Mouse (Mus musculus) heart, embryonic 12.5 days (tissue): ENCODE measurements around the gene Rnf220. TPM values are rescaled to one million over a fixed set of nuclear protein-coding genes. Genes with fewer than 3 reads are reported as not detected.

Experiments
- ATAC-seq: fragments of 200-750 bp; cut with Nextera tagmentation; 2 replicates; pipeline ENCODE4 v1.8.0; 2017; ENCODE audit warnings: moderate TSS enrichment, moderate library complexity; ENCODE audit not compliant: insufficient number of reproducible peaks, low FRiP score
- H3K27ac ChIP-seq: fragments of 300-500 bp; sonication (generic); 2 replicates; pipeline ENCODE4 v1.5.1; 2016; ENCODE audit warnings: mild to moderate bottlenecking, moderate library complexity; ENCODE audit not compliant: poor library complexity, severe bottlenecking
- H3K27me3 ChIP-seq: fragments of 300-500 bp; sonication (generic); replicated peaks from 2 replicates; pipeline ENCODE4 v1.6.1; 2016; ENCODE audit warnings: mild to moderate bottlenecking, moderate library complexity
- H3K36me3 ChIP-seq: fragments of 300-500 bp; sonication (generic); 2 replicates; pipeline ENCODE4 v1.6.1; 2016; ENCODE audit warnings: mild to moderate bottlenecking, moderate library complexity
- H3K4me1 ChIP-seq: fragments of 300-500 bp; sonication (generic); replicated peaks from 2 replicates; pipeline ENCODE4 v1.6.1; 2016; ENCODE audit warnings: mild to moderate bottlenecking
- H3K4me2 ChIP-seq: fragments of 300-500 bp; sonication (generic); 2 replicates; pipeline ENCODE4 v1.6.1; 2016; ENCODE audit warnings: mild to moderate bottlenecking, moderate library complexity
- H3K4me3 ChIP-seq: fragments of 300-500 bp; sonication (generic); 2 replicates; pipeline ENCODE4 v1.5.1; 2016; ENCODE audit warnings: mild to moderate bottlenecking
- H3K9ac ChIP-seq: fragments of 300-500 bp; sonication (generic); 2 replicates; pipeline ENCODE4 v1.6.1; 2016; ENCODE audit warnings: mild to moderate bottlenecking, moderate library complexity
- H3K9me3 ChIP-seq: fragments of 300-500 bp; sonication (generic); replicated peaks from 2 replicates; pipeline ENCODE4 v1.6.1; 2016; ENCODE audit warnings: mild to moderate bottlenecking, moderate library complexity
- WGBS: fragments of 180-500 bp; shearing (Covaris S2); methylation state at CpG from one replicate; pipeline ENCODE4 v1.1.7; 2016; 5-methylcytosine and 5-hydroxymethylcytosine counted together
- polyA plus RNA-seq: library from polyadenylated mRNA; unstranded; fragments of >200 nt; fragmentation: Nextera tagmentation; extraction: Ambion mirVana; gene quantifications from 2 replicates; pipeline ENCODE4 v1.2.1, GENCODE M21; 2016

The Rnf220 gene
- polyA plus RNA-seq, 1 experiment from 2014 or later, result 55.8 TPM

DNA sequence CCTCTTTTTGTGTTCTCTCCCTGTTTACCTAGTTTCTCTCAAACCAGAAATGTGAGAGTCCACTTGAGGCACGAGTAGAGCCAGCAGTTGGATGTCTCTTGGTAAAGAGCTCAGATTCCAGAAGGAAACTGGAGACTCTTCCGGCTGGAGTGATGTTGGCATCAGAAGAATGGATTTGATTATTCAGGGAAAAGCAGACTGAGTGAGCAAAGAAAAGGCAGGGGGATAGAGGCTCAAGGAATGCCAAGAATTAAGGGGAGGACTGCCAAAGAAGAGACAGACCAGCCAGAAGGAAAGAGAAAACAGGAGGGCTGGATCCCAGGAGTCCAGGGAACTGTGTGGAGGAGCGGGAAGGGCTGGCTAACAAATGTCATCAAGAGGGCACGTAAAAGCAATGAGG, 261.0 kb downstream of the Rnf220 start:
- no peaks in the 10 kb centered on the region for H3K4me1 ChIP-seq
- H3K36me3 ChIP-seq, result no peaks in the 10 kb centered on the region
- WGBS, result 50% methylated on average over 4 of the region's 4 CpGs
- H3K27me3 ChIP-seq, result 0 out of 2 replicates have a peak, but pooled peaks cover 2% of the 10 kb centered on the region
- no peak overlapping the region for H3K4me2 ChIP-seq
- no peak overlapping the region for H3K4me3 ChIP-seq
- no peak overlapping the region for H3K9ac ChIP-seq
- H3K9me3 ChIP-seq, result 0 out of 2 replicates have a peak, but pooled peaks cover 9% of the 10 kb centered on the region
- H3K27ac ChIP-seq, result no peak overlapping the region
- ATAC-seq, result no peak

- Histone ChIP-seq H3K4me3 (no peak overlapping the region), H3K4me1 (no peaks in the 10 kb centered on the region), H3K27me3 (0 out of 2 replicates have a peak, but pooled peaks cover 2% of the 10 kb centered on the region), H3K9me3 (0 out of 2 replicates have a peak, but pooled peaks cover 9% of the 10 kb centered on the region), H3K4me2 (no peak overlapping the region), H3K9ac (no peak overlapping the region), H3K27ac (no peak overlapping the region), H3K36me3 (no peaks in the 10 kb centered on the region)
- no peak for ATAC-seq
- 68% methylated on average over 7 of the region's 7 CpGs for WGBS
Measured at GRCm38 (mm10) chr4:117234166-117234741, 262.6 kb downstream of the Rnf220 start.

DNA sequence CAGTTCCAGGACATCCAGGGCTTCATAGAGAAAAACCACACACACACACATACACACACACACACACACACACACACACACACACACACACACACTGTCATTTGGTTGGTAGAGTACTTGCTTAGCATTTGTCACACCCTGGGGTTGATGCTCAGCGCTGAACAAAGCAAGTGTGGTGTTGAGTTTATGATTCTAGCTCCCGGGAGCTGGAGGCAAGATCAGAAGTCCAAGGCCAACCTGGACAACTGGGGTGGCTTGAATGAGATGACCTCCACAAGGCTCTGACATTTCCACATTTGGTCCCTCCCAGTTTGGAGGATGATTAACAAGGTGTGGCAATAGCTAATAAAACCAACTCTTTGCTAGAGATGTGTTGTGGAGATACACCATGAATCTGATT, 265.6 kb downstream of the Rnf220 start:
- H3K36me3 ChIP-seq, result no peaks in the 10 kb centered on the region
- no peak overlapping the region for H3K9ac ChIP-seq
- no peaks in the 10 kb centered on the region for H3K4me1 ChIP-seq
- H3K9me3 ChIP-seq, result 0 out of 2 replicates have a peak, but pooled peaks cover 1% of the 10 kb centered on the region
- no peak overlapping the region for H3K27ac ChIP-seq
- ATAC-seq, result no peak
- H3K4me2 ChIP-seq, result no peak overlapping the region
- H3K4me3 ChIP-seq, result no peak overlapping the region
- 86% methylated on average over 2 of the region's 2 CpGs for WGBS
- 0 out of 2 replicates have a peak, but pooled peaks cover 2% of the 10 kb centered on the region for H3K27me3 ChIP-seq

DNA sequence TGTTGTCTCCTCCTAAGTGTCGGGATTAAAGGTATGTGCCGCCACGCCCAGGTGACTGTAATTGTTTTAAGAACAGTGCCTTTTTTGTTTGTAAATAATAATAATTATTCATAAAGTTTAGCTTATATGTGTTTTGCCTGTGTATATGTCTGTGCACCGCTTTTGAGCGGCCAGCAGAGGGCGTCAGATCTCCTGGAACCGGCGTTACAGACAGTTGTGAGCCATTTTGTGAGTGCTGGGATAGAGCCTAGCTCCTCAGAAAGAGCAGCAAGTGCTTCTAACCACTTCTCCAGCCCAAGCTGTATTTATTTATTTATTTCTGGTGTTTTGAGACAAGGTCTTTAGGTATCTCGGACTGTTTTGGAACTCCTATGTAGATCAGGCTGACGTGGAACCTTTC, 266.5 kb downstream of the Rnf220 start:
- Histone ChIP-seq H3K36me3 (no peaks in the 10 kb centered on the region), H3K9ac (no peak overlapping the region), H3K4me2 (no peak overlapping the region), H3K27ac (no peak overlapping the region), H3K4me3 (no peak overlapping the region), H3K9me3 (no peaks in the 10 kb centered on the region), H3K4me1 (no peaks in the 10 kb centered on the region), H3K27me3 (0 out of 2 replicates have a peak, but pooled peaks cover 2% of the 10 kb centered on the region)
- ATAC-seq, result no peak
- 49% methylated on average over 10 of the region's 10 CpGs for WGBS

GRCm38 (mm10) chr4:117229590-117229989, 267.3 kb downstream of the Rnf220 start:
- peaks cover 1% of the 10 kb centered on the region; the same call in 1 of the 2 replicates for H3K4me1 ChIP-seq
- H3K4me3 ChIP-seq, result no peak overlapping the region
- H3K9ac ChIP-seq, result no peak overlapping the region
- no peaks in the 10 kb centered on the region for H3K36me3 ChIP-seq
- 57% methylated on average over 15 of the region's 15 CpGs for WGBS
- H3K9me3 ChIP-seq, result no peaks in the 10 kb centered on the region
- H3K27ac ChIP-seq, result no peak overlapping the region
- ATAC-seq, result no peak
- no peak overlapping the region for H3K4me2 ChIP-seq
- H3K27me3 ChIP-seq, result no peaks in the 10 kb centered on the region

DNA sequence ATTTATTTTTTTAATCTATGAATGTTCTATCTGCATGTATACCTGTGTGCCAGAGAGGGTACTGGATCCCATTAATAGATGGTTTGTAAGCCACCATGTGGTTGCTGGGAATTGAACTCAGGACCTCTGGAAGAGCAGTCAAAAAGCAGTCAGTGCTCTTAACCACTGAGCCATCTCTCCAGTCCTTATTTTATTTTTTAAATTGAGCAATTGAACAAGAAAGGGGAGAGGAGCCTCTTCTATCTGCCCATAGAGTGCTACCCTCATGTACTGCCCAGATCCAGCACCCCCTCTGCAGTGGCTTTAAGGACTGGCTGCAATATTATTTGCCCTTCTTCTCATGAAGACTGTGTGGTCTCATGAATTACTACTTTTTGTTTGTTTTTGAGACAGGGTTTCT, 271.6 kb downstream of the Rnf220 start:
- ATAC-seq, result no peak

DNA sequence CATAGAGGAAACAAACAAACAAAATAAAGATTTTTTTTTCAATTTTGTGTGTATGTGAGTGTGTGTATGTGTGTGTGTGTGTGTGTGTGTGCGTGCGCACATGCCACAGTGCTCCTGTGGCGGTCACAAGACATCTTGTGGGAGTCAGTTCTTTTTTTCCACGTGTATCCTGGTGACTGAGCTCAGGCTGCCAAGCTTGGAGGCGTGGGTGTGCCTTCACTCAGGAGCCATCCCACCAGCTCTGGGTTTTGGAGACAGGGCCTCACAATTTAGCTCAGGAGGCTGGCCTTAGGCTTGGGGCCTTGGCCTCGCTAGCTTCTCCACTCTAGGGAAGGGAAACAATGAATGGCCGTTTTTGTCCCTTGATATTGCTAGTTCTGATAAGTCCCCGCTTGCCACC, 272.7 kb downstream of the Rnf220 start:
- Histone ChIP-seq H3K4me1 (peaks cover 8% of the 10 kb centered on the region), H3K27me3 (no peaks in the 10 kb centered on the region), H3K9ac (no peak overlapping the region), H3K4me2 (no peak overlapping the region), H3K27ac (no peak overlapping the region), H3K9me3 (no peaks in the 10 kb centered on the region), H3K36me3 (no peaks in the 10 kb centered on the region), H3K4me3 (no peak overlapping the region)
- no peak for ATAC-seq
- 60% methylated on average over 8 of the region's 8 CpGs for WGBS

More for the DNA sequence above, 271.6 kb downstream of the Rnf220 start:
- Histone ChIP-seq H3K9me3 (no peaks in the 10 kb centered on the region), H3K27me3 (no peaks in the 10 kb centered on the region), H3K4me1 (peaks cover 8% of the 10 kb centered on the region), H3K4me2 (no peak overlapping the region), H3K27ac (no peak overlapping the region), H3K4me3 (no peak overlapping the region), H3K9ac (no peak overlapping the region), H3K36me3 (no peaks in the 10 kb centered on the region)

DNA sequence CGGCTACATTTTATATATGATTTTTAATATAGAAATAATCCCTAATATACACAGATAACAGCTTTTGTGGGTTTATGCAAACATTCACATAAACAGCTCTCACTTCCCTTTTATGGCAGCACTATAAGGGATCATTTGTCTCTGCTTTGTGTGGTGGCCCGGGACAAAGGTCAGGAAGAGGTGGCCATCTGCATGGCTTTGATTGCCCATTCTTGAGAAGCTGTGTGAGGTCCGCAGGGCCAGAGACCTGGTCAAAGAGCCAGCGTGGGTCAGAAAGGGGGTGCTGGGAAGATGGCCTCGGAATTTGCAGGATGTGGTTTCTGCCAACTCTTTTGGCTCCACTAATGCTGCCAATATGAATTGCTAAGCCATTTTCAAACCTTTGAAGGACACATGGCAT, 273.9 kb downstream of the Rnf220 start:
- H3K9me3 ChIP-seq, result no peaks in the 10 kb centered on the region
- H3K9ac ChIP-seq, result no peak overlapping the region
- peaks cover 8% of the 10 kb centered on the region for H3K4me1 ChIP-seq
- no peak overlapping the region for H3K4me3 ChIP-seq
- no peaks in the 10 kb centered on the region for H3K27me3 ChIP-seq
- H3K4me2 ChIP-seq, result no peak overlapping the region
- H3K36me3 ChIP-seq, result no peaks in the 10 kb centered on the region
- H3K27ac ChIP-seq, result no peak overlapping the region
- 64% methylated on average over 5 of the region's 5 CpGs for WGBS
- no peak for ATAC-seq

DNA sequence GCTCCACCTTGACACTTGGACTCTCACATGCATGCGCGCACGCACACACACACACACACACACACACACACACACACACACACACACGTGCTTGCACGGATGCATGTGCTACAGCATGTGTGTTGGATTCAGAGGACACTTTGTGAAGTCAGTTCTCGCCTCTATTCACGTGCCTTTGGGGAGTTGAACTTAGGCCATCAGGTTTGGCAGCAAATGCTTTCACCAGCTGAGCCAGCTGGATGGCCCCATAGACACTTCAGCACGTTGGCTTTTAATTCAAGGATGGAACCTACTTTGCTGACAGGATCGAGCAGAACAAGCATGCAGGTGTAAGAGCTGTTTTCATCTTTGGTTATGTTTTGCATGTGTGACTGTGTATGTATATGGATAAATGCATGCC, 275.0 kb downstream of the Rnf220 start:
- Histone ChIP-seq H3K4me3 (no peak overlapping the region), H3K27me3 (no peaks in the 10 kb centered on the region), H3K9me3 (no peaks in the 10 kb centered on the region), H3K4me1 (peaks cover 8% of the 10 kb centered on the region), H3K36me3 (no peaks in the 10 kb centered on the region), H3K27ac (no peak overlapping the region), H3K4me2 (no peak overlapping the region), H3K9ac (no peak overlapping the region)
- WGBS, result 79% methylated on average over 9 of the region's 9 CpGs
- no peak for ATAC-seq

Other genes starting within 250 kb of the Rnf220 start
- 18.2 and 19.6 TPM in 2 replicates for gene Tmem53, start 245.1 kb downstream of the Rnf220 start, polyA plus RNA-seq
- 0.37 and 0.70 TPM in 2 replicates for gene Armh1, start 244.9 kb downstream of the Rnf220 start, polyA plus RNA-seq
- 116 and 119 TPM in 2 replicates for gene Eri3, start 53.3 kb upstream of the Rnf220 start, polyA plus RNA-seq
- gene Dmap1, start 185.2 kb upstream of the Rnf220 start, polyA plus RNA-seq, result 44.0 and 47.2 TPM in 2 replicates
- gene Gm12845, start 227.4 kb upstream of the Rnf220 start, polyA plus RNA-seq, result not detected in 2 replicates